Mouse (Mus musculus) liver, embryonic 11.5 days (tissue): Measurements from ENCODE around the gene Tmem86a. TPM values are rescaled to one million over a fixed set of nuclear protein-coding genes. Genes with fewer than 3 reads are reported as not detected.

ENCODE experiments used
- ATAC-seq: fragments of 200-750 bp; cut with Nextera tagmentation; replicated peaks from 2 replicates; pipeline ENCODE4 v1.8.0; 2017; ENCODE audit warnings: moderate number of reproducible peaks, mild to moderate bottlenecking, moderate TSS enrichment, moderate library complexity; ENCODE audit not compliant: low FRiP score
- DNase-seq: peaks from one replicate; pipeline ENCODE4 v3.0.0-alpha.2; 2017; ENCODE audit warnings: low spot score
- H3K27ac ChIP-seq: fragments of 300-500 bp; sonication (generic); 2 replicates; pipeline ENCODE4 v1.5.1; 2014; ENCODE audit warnings: mild to moderate bottlenecking, low read depth, low read length, control low read depth
- H3K27me3 ChIP-seq: fragments of 300-500 bp; sonication (generic); replicated peaks from 2 replicates; pipeline ENCODE4 v1.6.1; 2014; ENCODE audit warnings: low read length, mixed read lengths; ENCODE audit not compliant: control insufficient read depth, insufficient read depth
- H3K36me3 ChIP-seq: fragments of 300-500 bp; sonication (generic); 2 replicates; pipeline ENCODE4 v1.6.1; 2014; ENCODE audit warnings: mild to moderate bottlenecking, low read length, moderate library complexity, mixed read lengths; ENCODE audit not compliant: control insufficient read depth, insufficient read depth
- H3K4me1 ChIP-seq: fragments of 300-500 bp; sonication (generic); replicated peaks from 2 replicates; pipeline ENCODE4 v1.6.1; 2014; ENCODE audit warnings: low read length, mixed read lengths; ENCODE audit not compliant: control insufficient read depth, insufficient read depth
- H3K4me2 ChIP-seq: fragments of 300-500 bp; sonication (generic); 2 replicates; pipeline ENCODE4 v1.6.1; 2014; ENCODE audit warnings: mild to moderate bottlenecking, control low read depth, moderate library complexity
- H3K4me3 ChIP-seq: fragments of 300-500 bp; sonication (generic); 2 replicates; pipeline ENCODE4 v1.5.1; 2014; ENCODE audit warnings: low read depth, low read length, control low read depth
- H3K9ac ChIP-seq: fragments of 300-500 bp; sonication (generic); 2 replicates; pipeline ENCODE4 v1.6.1; 2014; ENCODE audit warnings: low read depth, low read length, control low read depth
- H3K9me3 ChIP-seq: fragments of 300-500 bp; sonication (generic); 2 replicates; pipeline ENCODE4 v1.6.1; 2016; ENCODE audit warnings: low read length, inconsistent platforms, mixed read lengths; ENCODE audit not compliant: control insufficient read depth
- WGBS: fragments of 180-500 bp; shearing (Covaris S2); extraction: QIAGEN DNeasy Blood & Tissue Kit; methylation state at CpG from one replicate; pipeline ENCODE4 v1.1.7; 2014; 5-methylcytosine and 5-hydroxymethylcytosine counted together
- microRNA-seq: library from miRNA; unstranded; fragments of <30 nt; microRNA quantifications from one replicate; pipeline ENCODE4, GENCODE M21; 2017; ENCODE audit warnings: borderline number of aligned reads
- polyA plus RNA-seq: library from polyadenylated mRNA; unstranded; fragments of >200 nt; fragmentation: Nextera tagmentation; extraction: Ambion mirVana; gene quantifications from 2 replicates; pipeline ENCODE4 v1.2.1, GENCODE M21; 2014

Tmem86a gene
- polyA plus RNA-seq, 1 experiment from 2014 or later, result 23.3 TPM

- WGBS, result 73% methylated on average over 7 of the region's 7 CpGs
- Histone ChIP-seq H3K4me1 (no peaks in the 10 kb centered on the region), H3K9ac (no peak overlapping the region)
These were observed 48.9 kb downstream of the Tmem86a start for GRCm38 (mm10) chr7:47099306-47099705.

GRCm38 (mm10) chr7:47100615-47101014 is 50.2 kb downstream of the Tmem86a start:
- ATAC-seq (no peak), DNase-seq (no peak)
- H3K9me3 ChIP-seq, result no peaks in the 10 kb centered on the region
- no peaks in the 10 kb centered on the region for H3K4me1 ChIP-seq
- no peak overlapping the region for H3K27ac ChIP-seq
- H3K9ac ChIP-seq, result no peak overlapping the region
- no peaks in the 10 kb centered on the region for H3K36me3 ChIP-seq
- WGBS, result 74% methylated on average over 6 of the region's 6 CpGs
- H3K4me2 ChIP-seq, result no peak overlapping the region
- H3K4me3 ChIP-seq, result no peak overlapping the region
- H3K27me3 ChIP-seq, result no peaks in the 10 kb centered on the region

More at GRCm38 (mm10) chr7:47099306-47099705, 48.9 kb downstream of the Tmem86a start:
- Histone ChIP-seq H3K4me3 (no peak overlapping the region), H3K27ac (no peak overlapping the region), H3K9me3 (no peaks in the 10 kb centered on the region), H3K36me3 (no peaks in the 10 kb centered on the region), H3K27me3 (no peaks in the 10 kb centered on the region), H3K4me2 (no peak overlapping the region)
- no peak for ATAC-seq
- DNase-seq, result no peak

- Histone ChIP-seq H3K4me3 (no peak overlapping the region), H3K4me2 (no peak overlapping the region), H3K27me3 (no peaks in the 10 kb centered on the region), H3K9me3 (no peaks in the 10 kb centered on the region), H3K36me3 (no peaks in the 10 kb centered on the region), H3K4me1 (no peaks in the 10 kb centered on the region), H3K27ac (no peak overlapping the region), H3K9ac (no peak overlapping the region)
- 37% methylated on average over 2 of the region's 2 CpGs for WGBS
- ATAC-seq, result no peak
- DNase-seq, result no peak
These were observed 52.6 kb downstream of the Tmem86a start for GRCm38 (mm10) chr7:47102970-47103369.

GRCm38 (mm10) chr7:47103671-47104414 is 53.4 kb downstream of the Tmem86a start:
- WGBS, result 68% methylated on average over 1 of the region's 1 CpGs
- Histone ChIP-seq H3K4me1 (no peaks in the 10 kb centered on the region), H3K9ac (no peak overlapping the region), H3K4me3 (no peak overlapping the region), H3K27me3 (no peaks in the 10 kb centered on the region), H3K9me3 (no peaks in the 10 kb centered on the region), H3K27ac (no peak overlapping the region), H3K4me2 (no peak overlapping the region), H3K36me3 (no peaks in the 10 kb centered on the region)
- DNase-seq (no peak), ATAC-seq (no peak)

Small RNAs within 50 kb of the gene (microRNA-seq; reads per million reads assigned to microRNA genes)
- not detected for gene Mir7056

Other genes with a start within 250 kb of the Tmem86a start
- gene Ldha, start 209.1 kb upstream of the Tmem86a start, polyA plus RNA-seq, result 3,525 and 3,814 TPM in 2 replicates
- gene Ldhc, start 189.4 kb upstream of the Tmem86a start, polyA plus RNA-seq, result 0.17 and 0.73 TPM in 2 replicates
- gene Tsg101, start 130.6 kb upstream of the Tmem86a start, polyA plus RNA-seq, result 129 and 133 TPM in 2 replicates
- 9.1 and 10.5 TPM in 2 replicates for gene Uevld, start 92.1 kb upstream of the Tmem86a start, polyA plus RNA-seq
- gene Gm9999, start 67.0 kb upstream of the Tmem86a start, polyA plus RNA-seq, result not detected in 2 replicates
- gene Spty2d1, start 42.2 kb upstream of the Tmem86a start, polyA plus RNA-seq, result 21.4 and 25.3 TPM in 2 replicates
- gene Ptpn5, start 83.1 kb downstream of the Tmem86a start, polyA plus RNA-seq, result 0.10 and 0.55 TPM in 2 replicates
- gene Mrgpra6, start 154.3 kb downstream of the Tmem86a start, polyA plus RNA-seq, result not detected in 2 replicates
- not detected in 2 replicates for gene Mrgpra9, start 202.2 kb downstream of the Tmem86a start, polyA plus RNA-seq